Mouse (Mus musculus) common myeloid progenitor, adult 5-6 weeks (primary cell): ENCODE data around the gene Smpd3. TPM values are rescaled to one million over a fixed set of nuclear protein-coding genes. Genes with fewer than 3 reads are reported as not detected.
"Not testable (repeated sequence)": the region's sequence is repeated elsewhere in the genome, so short reads cannot be mapped to it uniquely, and the experiment has no call there.

Experiments
- ATAC-seq: replicated peaks from 2 replicates; pipeline ENCODE4 v1.8.0; 2016; ENCODE audit warnings: low read depth, mild to moderate bottlenecking, moderate TSS enrichment, inconsistent platforms; ENCODE audit not compliant: poor library complexity, severe bottlenecking
- total RNA-seq: library from RNA; stranded (forward); fragments of 200-1000, 187-1606 nt; gene quantifications from 2 replicates; pipeline ENCODE4 v1.2.3, GENCODE M21; 2017

Gene Smpd3
- total RNA-seq, 1 experiment from 2014 or later, result 0.14 TPM

GRCm38 (mm10) chr8:106333346-106333745, 4.4 kb downstream of the Smpd3 start:
- no peak for ATAC-seq

GRCm38 (mm10) chr8:106332498-106332897, 5.3 kb downstream of the Smpd3 start:
- ATAC-seq, result no peak

GRCm38 (mm10) chr8:106326624-106327023, 11.2 kb downstream of the Smpd3 start:
- ATAC-seq, result no peak

GRCm38 (mm10) chr8:106321434-106321833, 16.4 kb downstream of the Smpd3 start:
- no peak for ATAC-seq

- no peak for ATAC-seq
Measured at GRCm38 (mm10) chr8:106320002-106320401, 17.8 kb downstream of the Smpd3 start.

- ATAC-seq, result no peak
Measured at GRCm38 (mm10) chr8:106317091-106317490, 20.7 kb downstream of the Smpd3 start.

GRCm38 (mm10) chr8:106316506-106316905, 21.3 kb downstream of the Smpd3 start:
- peak; percentile 57; the same call in 1 of the 2 replicates for ATAC-seq

- peak; percentile 91 for ATAC-seq
Measured at GRCm38 (mm10) chr8:106315402-106316187, 22.2 kb downstream of the Smpd3 start.

- no peak for ATAC-seq
Measured at GRCm38 (mm10) chr8:106313799-106314198, 24.0 kb downstream of the Smpd3 start.

GRCm38 (mm10) chr8:106313120-106313737, 24.6 kb downstream of the Smpd3 start:
- no peak for ATAC-seq

GRCm38 (mm10) chr8:106311967-106312366, 25.8 kb downstream of the Smpd3 start:
- no peak for ATAC-seq

GRCm38 (mm10) chr8:106310026-106310652, 27.6 kb downstream of the Smpd3 start:
- ATAC-seq, result no peak

- not testable (repeated sequence) for ATAC-seq
Measured at GRCm38 (mm10) chr8:106308082-106308786, 29.6 kb downstream of the Smpd3 start.

- peak; percentile 85 for ATAC-seq
Measured at GRCm38 (mm10) chr8:106307586-106307985, 30.2 kb downstream of the Smpd3 start.

GRCm38 (mm10) chr8:106306711-106307248, 31.0 kb downstream of the Smpd3 start:
- not testable (repeated sequence) for ATAC-seq

- no peak for ATAC-seq
Measured at GRCm38 (mm10) chr8:106306076-106306475, 31.7 kb downstream of the Smpd3 start.

- ATAC-seq, result no peak
Measured at GRCm38 (mm10) chr8:106305301-106305700, 32.5 kb downstream of the Smpd3 start.

GRCm38 (mm10) chr8:106304321-106304720, 33.5 kb downstream of the Smpd3 start:
- no peak for ATAC-seq

- no peak for ATAC-seq
Measured at GRCm38 (mm10) chr8:106300739-106301715, 36.8 kb downstream of the Smpd3 start.
